Mouse (Mus musculus) splenic B cell, adult 2 months (primary cell): ENCODE measurements around the gene Col18a1.

Source experiments
- DNase-seq: peaks from one replicate; pipeline ENCODE4 v3.0.0-alpha.2; 2011; ENCODE audit warnings: low read depth, low spot score
- H3K27me3 ChIP-seq: 2 replicates; pipeline ENCODE4 v1.6.1; 2012; ENCODE audit warnings: mild to moderate bottlenecking, low read length, moderate library complexity, mixed read lengths; ENCODE audit not compliant: control insufficient read depth, poor library complexity, insufficient read depth, severe bottlenecking
- H3K36me3 ChIP-seq: 2 replicates; pipeline ENCODE4 v1.6.1; 2012; ENCODE audit warnings: mild to moderate bottlenecking, low read length, moderate library complexity, mixed read lengths; ENCODE audit not compliant: control insufficient read depth, poor library complexity, insufficient read depth, severe bottlenecking

Gene Col18a1

DNA sequence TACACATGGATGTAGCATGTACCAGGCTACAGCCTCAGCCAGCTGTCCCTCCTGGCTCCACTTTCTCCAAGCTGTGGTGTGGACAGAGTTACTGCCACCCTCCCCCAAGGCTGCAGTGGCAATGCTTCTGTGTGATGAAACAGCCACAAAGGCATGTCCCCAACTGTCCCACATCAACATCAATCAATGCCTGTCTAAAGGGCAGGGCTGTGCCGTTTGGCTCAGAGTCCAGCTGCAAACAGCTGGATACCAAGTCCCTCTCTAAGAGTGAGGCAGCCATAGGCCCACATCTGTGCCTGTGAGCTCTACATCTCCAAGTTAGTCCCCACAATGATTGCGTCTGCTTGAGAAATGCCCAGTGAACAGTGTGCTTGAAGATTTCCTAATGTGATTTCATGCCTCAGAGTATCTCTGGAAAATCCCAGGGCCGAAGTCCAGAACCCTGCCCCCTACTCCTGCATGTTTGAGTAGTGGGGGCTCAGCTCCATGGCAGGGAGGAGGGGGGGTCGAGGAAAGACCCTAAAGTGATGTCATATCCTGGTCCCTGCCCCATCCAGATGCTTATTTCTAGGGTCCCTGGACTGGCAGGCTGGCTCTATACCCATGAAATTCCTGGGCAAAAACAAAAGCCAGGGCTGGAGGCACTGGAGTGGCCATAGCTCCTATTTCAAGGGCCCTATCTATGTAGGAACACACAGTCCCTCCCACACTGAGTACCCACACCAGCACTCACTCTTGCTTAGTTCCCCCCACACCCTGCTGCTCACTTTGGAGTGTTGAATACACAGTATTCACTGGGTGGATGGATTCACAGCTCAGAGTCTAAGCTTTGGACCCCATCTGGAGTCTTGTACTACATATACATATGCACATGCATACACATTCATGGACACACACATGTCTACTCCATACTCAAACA lies 49.6 kb downstream of the Col18a1 start:
- Histone ChIP-seq H3K27me3 (no peaks in the 10 kb centered on the region), H3K36me3 (no peaks in the 10 kb centered on the region)
- DNase-seq: no peak

GRCm38 (mm10) chr10:77113489-77114240 lies 52.7 kb downstream of the Col18a1 start:
- no peaks in the 10 kb centered on the region for H3K27me3 ChIP-seq

GRCm38 (mm10) chr10:77111550-77112249 lies 54.6 kb downstream of the Col18a1 start:
- Histone ChIP-seq H3K27me3 (no peaks in the 10 kb centered on the region), H3K36me3 (no peaks in the 10 kb centered on the region)
- no peak for DNase-seq

More at GRCm38 (mm10) chr10:77113489-77114240, 52.7 kb downstream of the Col18a1 start:
- no peak for DNase-seq
- H3K36me3 ChIP-seq: no peaks in the 10 kb centered on the region

- no peaks in the 10 kb centered on the region for H3K36me3 ChIP-seq
- no peak for DNase-seq
- no peaks in the 10 kb centered on the region for H3K27me3 ChIP-seq
Observed at GRCm38 (mm10) chr10:77110843-77111242, 55.5 kb downstream of the Col18a1 start.

- Histone ChIP-seq H3K36me3 (no peaks in the 10 kb centered on the region), H3K27me3 (no peaks in the 10 kb centered on the region)
- DNase-seq: no peak
Observed at GRCm38 (mm10) chr10:77110010-77110409, 56.3 kb downstream of the Col18a1 start.

DNA sequence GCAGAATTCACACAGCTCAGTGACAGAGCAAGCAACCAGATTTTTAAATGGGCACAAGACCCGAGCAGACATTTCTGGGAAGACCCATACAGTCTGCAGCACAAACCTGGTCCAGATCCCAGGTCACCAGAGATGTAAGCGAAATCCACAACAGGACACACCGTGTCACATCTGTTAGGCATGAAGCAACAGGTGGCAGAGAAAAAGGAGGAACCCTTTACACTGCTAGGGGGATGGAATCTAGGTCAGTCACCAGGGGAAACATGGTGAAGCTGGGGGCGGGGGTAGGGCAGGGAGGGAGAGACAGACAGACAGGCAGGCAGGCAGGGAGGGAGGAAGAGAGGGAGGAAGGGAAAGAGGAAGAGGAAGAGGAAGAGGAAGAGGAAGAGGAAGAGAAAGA lies 58.2 kb downstream of the Col18a1 start:
- no peaks in the 10 kb centered on the region for H3K36me3 ChIP-seq
- no peaks in the 10 kb centered on the region for H3K27me3 ChIP-seq
- no peak for DNase-seq

- Histone ChIP-seq H3K36me3 (no peaks in the 10 kb centered on the region), H3K27me3 (no peaks in the 10 kb centered on the region)
- DNase-seq: no peak
Observed at GRCm38 (mm10) chr10:77104327-77104726, 62.0 kb downstream of the Col18a1 start.

- DNase-seq: no peak
- Histone ChIP-seq H3K27me3 (no peaks in the 10 kb centered on the region), H3K36me3 (no peaks in the 10 kb centered on the region)
Observed at GRCm38 (mm10) chr10:77103689-77104088, 62.7 kb downstream of the Col18a1 start.

DNA sequence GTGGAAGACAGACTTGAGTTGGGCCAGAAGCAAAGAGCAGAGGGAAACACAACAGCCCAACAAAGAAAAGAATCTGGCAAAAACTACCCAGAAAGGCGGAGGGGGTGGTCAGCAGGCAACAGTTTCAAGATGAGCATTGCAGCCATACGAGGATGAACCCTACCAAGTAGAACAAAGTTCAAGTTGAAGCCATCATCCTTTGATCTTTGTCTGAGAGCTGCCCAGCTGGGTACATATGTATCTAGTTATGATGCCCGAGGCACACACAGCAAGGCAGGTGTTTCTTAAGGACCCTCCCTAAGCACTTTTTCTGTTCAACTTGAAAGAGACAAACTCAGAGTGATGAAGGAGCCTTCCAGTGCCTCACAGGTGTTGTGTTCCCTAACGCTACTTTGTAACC lies 66.6 kb downstream of the Col18a1 start:
- no peaks in the 10 kb centered on the region for H3K27me3 ChIP-seq
- no peak for DNase-seq
- no peaks in the 10 kb centered on the region for H3K36me3 ChIP-seq

GRCm38 (mm10) chr10:77098619-77099018 lies 67.7 kb downstream of the Col18a1 start:
- Histone ChIP-seq H3K36me3 (no peaks in the 10 kb centered on the region), H3K27me3 (no peaks in the 10 kb centered on the region)
- DNase-seq: no peak

GRCm38 (mm10) chr10:77097890-77098200 lies 68.5 kb downstream of the Col18a1 start:
- no peak for DNase-seq
- Histone ChIP-seq H3K36me3 (no peaks in the 10 kb centered on the region), H3K27me3 (no peaks in the 10 kb centered on the region)

DNA sequence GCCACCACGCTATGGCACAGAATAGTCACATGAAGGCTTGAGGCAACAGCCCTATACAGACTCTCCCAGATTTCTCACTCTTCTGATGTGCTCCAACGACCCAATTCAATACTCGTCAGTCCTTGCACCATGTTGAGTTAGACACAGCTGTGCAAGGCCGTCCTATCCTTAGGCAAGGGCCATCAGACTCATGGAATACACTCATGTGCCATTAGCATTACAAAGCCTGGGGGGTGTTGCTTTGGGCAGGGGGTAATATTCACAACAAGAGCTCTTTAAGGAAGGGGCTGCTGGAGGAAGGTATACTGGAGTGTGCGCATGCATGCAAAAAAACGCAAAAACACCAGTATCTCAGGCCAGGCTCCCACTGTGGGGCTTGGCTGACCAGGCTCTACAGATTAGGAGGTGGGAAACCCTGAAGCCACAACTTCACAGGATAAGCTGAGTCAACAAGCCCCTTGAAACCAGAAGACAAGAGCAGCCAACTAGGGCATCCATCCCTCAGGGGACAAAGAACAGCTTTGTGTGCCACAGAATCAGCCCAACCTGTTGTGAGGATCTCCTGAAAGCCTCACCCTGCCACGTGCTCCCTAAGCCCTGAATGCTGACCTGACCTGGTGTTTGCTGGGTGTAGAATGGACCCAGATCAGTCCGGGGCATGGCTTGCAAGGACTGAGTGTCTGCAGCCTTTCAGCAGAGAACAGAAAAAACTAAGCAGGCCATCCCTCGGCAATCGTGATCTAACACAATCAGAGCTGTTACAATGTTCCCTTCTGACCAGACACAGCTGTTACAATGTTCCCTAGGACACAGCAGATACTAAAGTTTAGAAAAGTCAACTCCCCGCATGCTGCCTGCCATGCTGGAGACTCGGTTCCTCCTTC lies 69.1 kb downstream of the Col18a1 start:
- no peak for DNase-seq

DNA sequence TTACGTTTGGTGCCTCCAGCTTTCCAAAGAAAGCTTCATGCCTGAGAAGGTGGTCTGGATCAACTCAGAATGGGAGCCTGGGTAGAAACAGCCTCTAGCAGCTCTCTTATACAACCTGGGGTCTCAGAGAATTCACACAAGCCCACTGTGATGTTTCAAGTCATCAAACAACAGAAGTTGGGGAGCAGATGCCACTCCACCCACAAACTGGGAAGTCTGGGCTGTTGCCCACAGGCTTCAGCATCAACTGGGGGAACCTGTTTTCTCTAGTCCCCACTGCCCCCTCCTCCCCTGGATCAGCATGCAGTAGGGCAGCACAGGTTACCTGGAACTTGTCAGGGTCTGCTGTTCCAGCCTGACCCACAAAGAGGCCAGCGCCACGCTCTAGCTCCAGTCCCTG lies 70.7 kb downstream of the Col18a1 start:
- Histone ChIP-seq H3K36me3 (no peaks in the 10 kb centered on the region), H3K27me3 (no peaks in the 10 kb centered on the region)
- no peak for DNase-seq

More for the DNA sequence above, 69.1 kb downstream of the Col18a1 start:
- Histone ChIP-seq H3K36me3 (no peaks in the 10 kb centered on the region), H3K27me3 (no peaks in the 10 kb centered on the region)

DNA sequence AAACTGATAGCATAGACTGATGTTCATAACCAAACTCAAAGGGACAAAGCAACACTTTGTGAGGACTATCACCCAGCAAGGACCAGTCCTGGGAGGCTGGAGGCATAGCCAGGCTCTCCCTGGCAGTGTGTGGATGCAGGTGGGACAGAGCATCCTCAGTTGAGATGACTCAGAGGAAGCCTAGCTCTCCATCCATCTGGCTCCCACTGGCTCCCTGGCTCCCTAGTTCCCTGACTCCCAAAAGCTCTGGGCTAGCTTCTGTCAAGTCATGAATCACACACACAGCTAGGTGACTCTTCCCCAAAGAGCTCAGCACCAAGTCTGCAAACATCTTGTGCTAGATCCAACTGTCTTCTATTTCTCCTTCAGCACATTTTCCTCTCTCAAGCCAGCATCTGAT lies 72.5 kb downstream of the Col18a1 start:
- no peaks in the 10 kb centered on the region for H3K36me3 ChIP-seq
- H3K27me3 ChIP-seq: no peaks in the 10 kb centered on the region
- DNase-seq: no peak
